Mouse (Mus musculus) heart, embryonic 12.5 days (tissue): ENCODE measurements around the gene Hyal3. TPM values are rescaled to one million over a fixed set of nuclear protein-coding genes. Genes with fewer than 3 reads are reported as not detected.
A peak's percentile ranks its signal among the peaks of the same experiment; 100 is the strongest.
"Not testable (repeated sequence)": the region's sequence is repeated elsewhere in the genome, so short reads cannot be mapped to it uniquely, and the experiment has no call there.

Experiments
- ATAC-seq: fragments of 200-750 bp; cut with Nextera tagmentation; 2 replicates; pipeline ENCODE4 v1.8.0; 2017; ENCODE audit warnings: moderate TSS enrichment, moderate library complexity; ENCODE audit not compliant: insufficient number of reproducible peaks, low FRiP score
- H3K27ac ChIP-seq: fragments of 300-500 bp; sonication (generic); 2 replicates; pipeline ENCODE4 v1.5.1; 2016; ENCODE audit warnings: mild to moderate bottlenecking, moderate library complexity; ENCODE audit not compliant: poor library complexity, severe bottlenecking
- H3K27me3 ChIP-seq: fragments of 300-500 bp; sonication (generic); replicated peaks from 2 replicates; pipeline ENCODE4 v1.6.1; 2016; ENCODE audit warnings: mild to moderate bottlenecking, moderate library complexity
- H3K36me3 ChIP-seq: fragments of 300-500 bp; sonication (generic); 2 replicates; pipeline ENCODE4 v1.6.1; 2016; ENCODE audit warnings: mild to moderate bottlenecking, moderate library complexity
- H3K4me1 ChIP-seq: fragments of 300-500 bp; sonication (generic); replicated peaks from 2 replicates; pipeline ENCODE4 v1.6.1; 2016; ENCODE audit warnings: mild to moderate bottlenecking
- H3K4me2 ChIP-seq: fragments of 300-500 bp; sonication (generic); 2 replicates; pipeline ENCODE4 v1.6.1; 2016; ENCODE audit warnings: mild to moderate bottlenecking, moderate library complexity
- H3K4me3 ChIP-seq: fragments of 300-500 bp; sonication (generic); 2 replicates; pipeline ENCODE4 v1.5.1; 2016; ENCODE audit warnings: mild to moderate bottlenecking
- H3K9ac ChIP-seq: fragments of 300-500 bp; sonication (generic); 2 replicates; pipeline ENCODE4 v1.6.1; 2016; ENCODE audit warnings: mild to moderate bottlenecking, moderate library complexity
- H3K9me3 ChIP-seq: fragments of 300-500 bp; sonication (generic); replicated peaks from 2 replicates; pipeline ENCODE4 v1.6.1; 2016; ENCODE audit warnings: mild to moderate bottlenecking, moderate library complexity
- WGBS: fragments of 180-500 bp; shearing (Covaris S2); methylation state at CpG from one replicate; pipeline ENCODE4 v1.1.7; 2016; 5-methylcytosine and 5-hydroxymethylcytosine counted together
- polyA plus RNA-seq: library from polyadenylated mRNA; unstranded; fragments of >200 nt; fragmentation: Nextera tagmentation; extraction: Ambion mirVana; gene quantifications from 2 replicates; pipeline ENCODE4 v1.2.1, GENCODE M21; 2016

Gene Hyal3
- polyA plus RNA-seq, 1 experiment from 2014 or later = 0.64 TPM

- WGBS = 1% methylated on average over 63 of the region's 63 CpGs
- Histone ChIP-seq H3K9ac (peak within 1 kb of the TSS; percentile 81), H3K9me3 (no peaks in the 10 kb centered on the region), H3K4me3 (peak within 1 kb of the TSS; percentile 56), H3K27ac (peak within 1 kb of the TSS; percentile 14; the same call in 1 of the 2 replicates), H3K4me2 (peak within 1 kb of the TSS; percentile 94), H3K27me3 (peaks cover 31% of the 10 kb centered on the region), H3K36me3 (peaks cover under 1% of the 10 kb centered on the region; the same call in 1 of the 2 replicates), H3K4me1 (peaks cover 55% of the 10 kb centered on the region)
- ATAC-seq = peak; percentile 33; the same call in 1 of the 2 replicates
Observed at GRCm38 (mm10) chr9:107551117-107551889, 29.3 kb upstream of the Hyal3 start, which contains the start of gene Rassf1. Gene Rassf1 (plus strand): TSS chr9:107551555.

GRCm38 (mm10) chr9:107551890-107552355, 28.7 kb upstream of the Hyal3 start:
- peak overlapping the region; percentile 56 for H3K4me3 ChIP-seq
- H3K4me1 ChIP-seq = peaks cover 57% of the 10 kb centered on the region
- no peak for ATAC-seq
- no peaks in the 10 kb centered on the region for H3K9me3 ChIP-seq
- peak overlapping the region; percentile 94 for H3K4me2 ChIP-seq
- peak overlapping the region; percentile 81 for H3K9ac ChIP-seq
- H3K27ac ChIP-seq = 0 out of 2 replicates have a peak overlapping the region, but pooled peaks have one; percentile 14
- H3K27me3 ChIP-seq = peaks cover 31% of the 10 kb centered on the region
- peaks cover 7% of the 10 kb centered on the region for H3K36me3 ChIP-seq
- WGBS = 12% methylated on average over 8 of the region's 8 CpGs

DNA sequence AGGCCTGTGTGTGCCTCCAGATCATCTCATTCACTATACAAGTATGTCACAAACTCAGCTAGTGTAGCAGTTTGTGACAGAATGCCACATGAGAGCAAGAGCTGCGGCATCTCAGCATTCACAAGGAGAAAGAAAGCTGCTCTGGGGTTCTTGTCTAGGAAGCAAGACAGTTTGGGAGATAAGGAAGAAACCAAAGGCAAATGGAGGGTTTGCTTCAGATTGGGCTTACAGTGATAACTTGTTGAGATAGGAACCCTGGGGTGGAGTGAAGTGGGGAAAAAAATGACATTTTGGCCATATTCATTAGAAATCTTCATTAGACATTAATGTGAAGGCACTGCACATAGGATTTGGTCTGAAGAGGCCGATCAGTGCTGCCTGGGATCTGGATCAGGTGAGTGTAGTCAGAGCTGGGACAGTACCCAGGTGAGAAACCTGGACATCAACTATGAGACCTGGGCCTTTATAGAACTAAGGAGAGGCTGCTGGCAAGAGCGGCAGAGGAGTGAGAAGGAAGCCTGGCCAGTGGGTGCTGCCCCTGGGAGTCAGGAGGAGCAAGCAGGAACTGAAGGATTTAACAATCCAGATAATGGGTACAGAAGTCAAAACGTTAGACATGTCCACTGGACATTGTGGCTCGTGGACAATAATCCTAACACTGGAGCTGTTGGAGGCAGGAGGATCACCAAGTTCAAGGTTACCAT, 27.8 kb upstream of the Hyal3 start:
- Histone ChIP-seq H3K36me3 (peaks cover 16% of the 10 kb centered on the region), H3K9ac (no peak overlapping the region), H3K27me3 (peaks cover 29% of the 10 kb centered on the region), H3K4me2 (peak overlapping the region; percentile 94), H3K27ac (no peak overlapping the region), H3K9me3 (no peaks in the 10 kb centered on the region), H3K4me1 (peaks cover 56% of the 10 kb centered on the region), H3K4me3 (0 out of 2 replicates have a peak overlapping the region, but pooled peaks have one; percentile 56)
- ATAC-seq = no peak
- 75% methylated on average over 5 of the region's 5 CpGs for WGBS

DNA sequence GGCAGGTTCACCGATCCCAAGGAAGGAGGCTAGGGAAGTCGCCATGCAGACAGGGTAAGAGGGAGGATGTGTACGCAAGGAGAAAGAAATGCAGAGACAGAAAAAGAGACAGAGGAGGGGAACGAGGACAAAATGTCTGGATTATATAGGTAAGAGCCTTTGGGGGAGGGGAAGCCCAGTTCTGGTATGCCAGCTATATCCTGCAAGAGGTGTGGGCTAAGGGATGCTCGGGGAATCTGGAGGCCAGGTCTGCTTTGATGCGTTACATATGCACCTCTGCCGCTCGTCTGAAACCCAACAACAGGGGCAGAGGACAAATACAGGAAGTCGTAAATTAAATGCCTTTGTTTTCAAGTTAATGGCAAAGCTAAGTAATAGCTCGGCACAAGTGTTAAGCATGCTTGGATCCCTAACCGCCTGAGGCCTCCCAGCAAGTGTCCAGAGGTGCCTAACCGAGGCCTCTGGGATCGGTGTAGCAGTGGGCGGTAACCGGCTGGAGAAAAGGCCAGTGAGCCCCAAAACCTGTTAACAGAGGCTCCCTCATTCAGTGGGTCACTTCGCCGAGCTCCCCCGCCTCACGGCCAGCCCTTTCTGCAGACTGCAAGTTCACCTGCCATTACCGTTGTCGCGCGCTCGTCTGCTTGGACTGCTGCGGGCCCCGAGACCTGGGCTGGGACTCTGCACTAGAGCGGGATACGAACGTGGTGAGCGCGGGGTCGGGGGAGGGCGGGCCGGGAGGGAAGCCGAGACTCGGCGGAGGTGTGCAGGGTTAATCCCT, 26.9 kb upstream of the Hyal3 start:
- Histone ChIP-seq H3K9ac (peak overlapping the region; percentile 83), H3K9me3 (no peaks in the 10 kb centered on the region), H3K27ac (peak overlapping the region; percentile 96), H3K4me2 (peak overlapping the region; percentile 94), H3K36me3 (peaks cover 25% of the 10 kb centered on the region), H3K4me3 (peak overlapping the region; percentile 77), H3K27me3 (peaks cover 20% of the 10 kb centered on the region), H3K4me1 (peaks cover 56% of the 10 kb centered on the region)
- 7% methylated on average over 37 of the region's 37 CpGs for WGBS
- peak; percentile 34 for ATAC-seq

DNA sequence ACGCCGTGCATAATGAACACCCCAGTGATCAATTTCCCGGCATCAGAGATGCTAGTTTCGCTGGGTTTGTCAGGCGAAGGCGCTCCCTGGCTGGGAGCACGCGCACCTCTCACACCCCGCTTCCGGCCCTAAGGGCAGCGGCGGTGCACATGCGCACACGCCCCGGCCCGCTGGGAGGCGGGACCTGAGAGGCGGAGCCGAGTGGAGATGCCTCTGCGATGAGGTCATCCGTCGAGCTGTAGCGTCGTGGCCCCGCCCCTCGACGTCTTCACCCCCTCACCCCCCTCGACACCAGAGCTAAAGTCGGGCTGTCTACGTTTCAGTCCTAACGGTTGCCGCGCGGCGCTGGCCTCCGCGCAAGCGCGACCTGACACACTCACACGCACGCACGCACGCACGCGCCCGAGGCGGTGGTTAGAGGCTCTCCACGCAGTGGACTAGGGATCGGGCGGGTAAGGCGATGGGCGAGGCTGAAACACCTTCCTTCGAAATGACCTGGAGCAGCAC, 26.2 kb upstream of the Hyal3 start:
- Histone ChIP-seq H3K9ac (peak overlapping the region; percentile 92), H3K4me3 (peak overlapping the region; percentile 77), H3K4me2 (peak overlapping the region; percentile 94), H3K9me3 (no peaks in the 10 kb centered on the region), H3K4me1 (peaks cover 56% of the 10 kb centered on the region), H3K27me3 (peaks cover 14% of the 10 kb centered on the region), H3K36me3 (peaks cover 31% of the 10 kb centered on the region), H3K27ac (peak overlapping the region; percentile 96)
- under 1% methylated on average over 53 of the region's 53 CpGs for WGBS
- ATAC-seq = peak; percentile 93

GRCm38 (mm10) chr9:107555031-107555457, 25.6 kb upstream of the Hyal3 start:
- Histone ChIP-seq H3K9ac (peak overlapping the region; percentile 92), H3K4me2 (peak overlapping the region; percentile 94), H3K4me3 (peak overlapping the region; percentile 77), H3K27ac (peak overlapping the region; percentile 96), H3K27me3 (peaks cover 7% of the 10 kb centered on the region), H3K9me3 (no peaks in the 10 kb centered on the region), H3K4me1 (peaks cover 56% of the 10 kb centered on the region), H3K36me3 (peaks cover 38% of the 10 kb centered on the region)
- 0% methylated on average over 23 of the region's 23 CpGs for WGBS
- ATAC-seq = peak; percentile 20

DNA sequence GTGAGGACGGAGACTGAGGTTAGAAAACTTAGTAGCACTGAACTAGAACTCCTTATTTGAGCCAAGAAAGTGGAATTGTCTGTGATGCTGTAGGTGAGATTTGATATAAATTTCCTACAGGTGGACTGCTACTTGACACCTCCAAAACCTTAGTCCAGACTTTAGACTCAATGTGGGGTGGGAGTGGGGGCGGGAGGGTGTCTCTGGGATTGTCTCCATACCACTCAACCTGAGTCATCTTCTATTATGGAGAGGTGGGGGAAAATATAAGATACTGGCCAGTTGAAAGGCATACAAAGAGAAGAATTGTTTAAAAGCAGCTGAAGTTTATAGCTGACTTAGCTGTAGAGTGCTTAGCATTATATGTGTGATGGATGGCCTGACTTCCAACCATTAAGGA, 24.9 kb upstream of the Hyal3 start:
- WGBS = 27% methylated on average over 2 of the region's 2 CpGs
- Histone ChIP-seq H3K36me3 (peaks cover 44% of the 10 kb centered on the region), H3K4me1 (peaks cover 54% of the 10 kb centered on the region), H3K4me3 (peak overlapping the region; percentile 77), H3K9me3 (no peaks in the 10 kb centered on the region), H3K27ac (peak overlapping the region; percentile 96), H3K4me2 (peak overlapping the region; percentile 94), H3K9ac (peak overlapping the region; percentile 92), H3K27me3 (peaks cover under 1% of the 10 kb centered on the region)
- no peak for ATAC-seq

GRCm38 (mm10) chr9:107556346-107556745, 24.3 kb upstream of the Hyal3 start:
- H3K27me3 ChIP-seq = no peaks in the 10 kb centered on the region
- H3K4me1 ChIP-seq = peaks cover 47% of the 10 kb centered on the region
- H3K9ac ChIP-seq = peak overlapping the region; percentile 92
- no peak for ATAC-seq
- peak overlapping the region; percentile 77 for H3K4me3 ChIP-seq
- peak overlapping the region; percentile 94 for H3K4me2 ChIP-seq
- H3K36me3 ChIP-seq = peaks cover 51% of the 10 kb centered on the region
- H3K27ac ChIP-seq = peak overlapping the region; percentile 96; the same call in 1 of the 2 replicates
- no peaks in the 10 kb centered on the region for H3K9me3 ChIP-seq
- 60% methylated on average over 3 of the region's 3 CpGs for WGBS

DNA sequence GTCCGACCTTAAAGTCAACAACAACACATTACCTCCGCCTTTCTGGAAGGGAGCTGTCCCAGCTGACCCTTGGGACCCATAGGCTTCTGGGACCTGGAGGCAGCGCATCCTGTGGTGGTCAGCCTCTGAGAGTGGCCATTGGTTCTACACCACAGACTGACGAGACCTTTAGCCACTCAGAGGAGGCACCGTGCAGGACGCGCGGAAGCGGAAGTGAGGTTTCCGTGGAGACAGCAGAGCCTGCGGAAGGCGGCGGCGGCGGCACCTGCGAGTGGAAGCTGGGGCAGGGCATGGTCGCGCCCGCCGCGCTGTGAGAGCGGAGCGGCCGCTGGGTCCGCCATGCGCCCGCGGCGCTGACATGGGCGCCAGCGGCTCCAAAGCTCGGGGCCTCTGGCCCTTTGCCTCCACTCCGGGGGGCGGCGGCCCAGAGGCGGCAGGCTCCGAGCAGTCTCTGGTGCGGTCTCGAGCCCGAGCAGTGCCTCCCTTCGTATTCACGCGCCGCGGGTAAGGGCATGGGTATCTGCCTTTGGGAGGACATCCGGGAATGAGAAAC, 17.5 kb upstream of the Hyal3 start, which contains the start of gene Tusc2:
TSS of gene Tusc2 (plus strand) at position 227 of the 553 bp plus-strand sequence.
- H3K27me3 ChIP-seq = no peaks in the 10 kb centered on the region
- WGBS = under 1% methylated on average over 46 of the region's 46 CpGs
- H3K4me3 ChIP-seq = peak within 1 kb of the TSS; percentile 98
- peak within 1 kb of the TSS; percentile 91 for H3K9ac ChIP-seq
- peaks cover 54% of the 10 kb centered on the region for H3K36me3 ChIP-seq
- no peaks in the 10 kb centered on the region for H3K9me3 ChIP-seq
- peak; percentile 93 for ATAC-seq
- peaks cover 42% of the 10 kb centered on the region for H3K4me1 ChIP-seq
- H3K4me2 ChIP-seq = peak within 1 kb of the TSS; percentile 91
- H3K27ac ChIP-seq = peak within 1 kb of the TSS; percentile 78

DNA sequence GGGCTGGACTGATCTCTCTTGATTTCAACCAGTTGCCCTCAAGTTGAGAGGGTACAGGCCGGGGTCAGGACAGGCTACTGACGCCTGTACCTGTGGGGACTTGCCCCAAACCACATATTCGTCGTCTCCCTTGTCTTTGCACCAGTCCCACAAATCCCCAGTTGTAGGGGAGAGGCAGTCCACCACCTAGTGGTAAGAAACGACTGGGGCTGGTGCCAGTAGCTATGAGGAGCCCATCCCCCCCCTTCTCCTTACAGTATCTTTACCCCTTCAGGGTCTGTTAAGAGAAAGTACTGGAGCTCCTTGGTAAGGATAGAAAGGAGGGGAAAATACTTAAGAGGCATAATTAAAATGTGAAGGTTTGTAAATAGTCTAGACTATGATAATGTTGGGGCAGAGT, 15.1 kb upstream of the Hyal3 start:
- Histone ChIP-seq H3K36me3 (peaks cover 34% of the 10 kb centered on the region), H3K4me3 (0 out of 2 replicates have a peak overlapping the region, but pooled peaks have one; percentile 4), H3K4me2 (peak overlapping the region; percentile 37; the same call in 1 of the 2 replicates), H3K27ac (0 out of 2 replicates have a peak overlapping the region, but pooled peaks have one; percentile 52), H3K9ac (peak overlapping the region; percentile 32; the same call in 1 of the 2 replicates), H3K4me1 (peaks cover 50% of the 10 kb centered on the region)
- H3K27me3 ChIP-seq, H3K9me3 ChIP-seq, ATAC-seq: not testable (repeated sequence)
- 44% methylated on average over 5 of the region's 5 CpGs for WGBS
